Mouse (Mus musculus): ENCODE measurements around the gene Trappc10. TPM values are rescaled to one million over a fixed set of nuclear protein-coding genes. Genes with fewer than 3 reads are reported as not detected.
A peak's percentile ranks its signal among the peaks of the same experiment; 100 is the strongest.

Gene Trappc10
- polyA plus RNA-seq, 1 experiment from 2014 or later: 24.0 TPM

DNA sequence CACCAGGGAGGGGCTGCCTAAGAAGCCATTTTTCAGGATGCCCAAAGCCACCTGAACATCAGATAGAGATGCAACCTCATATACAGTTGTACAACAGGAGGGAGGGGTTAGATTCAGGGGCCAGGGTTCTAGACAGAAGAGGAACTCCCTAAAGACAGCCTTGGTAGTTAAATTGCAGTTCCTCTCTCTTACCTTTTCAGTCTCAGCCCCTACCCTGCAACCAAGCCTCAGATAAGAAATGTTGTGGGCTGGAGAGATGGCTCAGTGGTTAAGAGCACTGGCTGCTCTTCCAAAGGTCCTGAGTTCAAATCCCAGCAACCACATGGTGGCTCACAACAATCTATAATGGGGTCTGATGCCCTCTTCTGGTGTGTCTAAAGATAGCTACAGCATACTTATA is 76.7 kb downstream of the Trappc10 start:
- H3K36me3 ChIP-seq (ENCODE audit: inconsistent target): peaks cover 37% of the 10 kb centered on the region
- no peak overlapping the region for H3K27ac ChIP-seq
- H3K79me2 ChIP-seq (ENCODE audit: inconsistent target): peaks cover 8% of the 10 kb centered on the region; the same call in 1 of the 2 replicates
- H3K4me3 ChIP-seq (ENCODE audit: inconsistent target): no peak overlapping the region

DNA sequence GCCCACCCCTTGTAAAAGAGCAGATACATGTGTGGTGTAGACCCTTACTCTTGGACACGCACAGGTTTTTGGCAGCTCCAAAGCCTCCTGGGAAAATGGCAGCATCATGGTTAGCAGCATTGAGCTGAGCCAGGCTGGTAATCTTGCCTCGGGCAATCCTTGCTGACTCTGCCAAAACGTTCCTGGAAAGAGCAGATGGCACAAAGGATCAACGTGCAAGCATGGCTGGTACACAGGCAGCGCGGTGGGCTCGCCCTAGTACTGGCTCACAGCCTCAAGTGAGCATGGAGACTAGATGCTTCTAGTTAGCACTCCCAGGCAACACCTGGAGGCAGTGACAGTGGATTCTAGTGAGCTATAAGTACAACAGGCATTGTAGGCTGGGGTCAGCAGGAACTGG is 77.1 kb downstream of the Trappc10 start:
- no peak overlapping the region for H3K4me3 ChIP-seq (ENCODE audit: inconsistent target)
- H3K27ac ChIP-seq: no peak overlapping the region
- H3K36me3 ChIP-seq (ENCODE audit: inconsistent target): peaks cover 38% of the 10 kb centered on the region
- 95% methylated on average over 7 of the region's 7 CpGs for WGBS (ENCODE audit: missing documents)
- H3K79me2 ChIP-seq (ENCODE audit: inconsistent target): peaks cover 8% of the 10 kb centered on the region; the same call in 1 of the 2 replicates

DNA sequence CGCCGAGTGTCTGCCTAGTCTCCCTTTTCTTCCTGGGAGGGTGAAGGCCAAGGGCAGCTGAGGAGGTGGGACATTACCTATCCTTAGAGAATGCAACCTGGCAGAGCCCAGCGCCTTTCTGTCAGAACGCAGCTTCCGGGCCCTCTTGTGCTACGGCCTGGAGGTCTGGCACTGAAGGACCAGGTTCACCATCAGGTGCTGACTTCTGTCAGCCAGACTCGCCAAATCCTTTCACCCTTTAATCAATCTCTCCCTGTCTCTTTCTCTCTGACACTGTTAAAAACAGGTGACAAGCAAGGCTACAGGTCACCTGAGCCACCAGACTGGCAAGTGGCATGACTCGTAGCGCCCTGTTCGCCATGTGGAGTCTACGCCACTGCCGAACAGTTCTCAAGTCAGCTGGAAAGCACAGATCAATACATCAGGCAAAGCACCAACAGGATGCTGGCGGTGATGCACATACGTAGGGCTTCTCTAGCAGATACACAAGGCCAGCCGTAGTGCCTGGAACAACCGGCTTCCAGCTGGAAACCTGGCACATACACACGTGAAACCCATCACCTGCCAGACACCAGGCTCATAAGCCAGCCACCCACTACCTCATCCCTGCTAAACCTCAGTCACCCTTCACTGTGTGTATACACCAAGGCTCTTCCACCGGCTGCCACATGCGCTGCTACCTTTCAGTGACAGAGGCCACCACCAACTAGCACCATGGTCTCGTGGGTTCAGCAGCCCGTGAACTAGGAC is 79.0 kb downstream of the Trappc10 start:
- WGBS (ENCODE audit: missing documents): 92% methylated on average over 21 of the region's 21 CpGs
- H3K79me2 ChIP-seq (ENCODE audit: inconsistent target): peaks cover 8% of the 10 kb centered on the region; the same call in 1 of the 2 replicates
- peaks cover 34% of the 10 kb centered on the region for H3K36me3 ChIP-seq (ENCODE audit: inconsistent target)
- H3K4me3 ChIP-seq (ENCODE audit: inconsistent target): no peak overlapping the region
- H3K27ac ChIP-seq: no peak overlapping the region

DNA sequence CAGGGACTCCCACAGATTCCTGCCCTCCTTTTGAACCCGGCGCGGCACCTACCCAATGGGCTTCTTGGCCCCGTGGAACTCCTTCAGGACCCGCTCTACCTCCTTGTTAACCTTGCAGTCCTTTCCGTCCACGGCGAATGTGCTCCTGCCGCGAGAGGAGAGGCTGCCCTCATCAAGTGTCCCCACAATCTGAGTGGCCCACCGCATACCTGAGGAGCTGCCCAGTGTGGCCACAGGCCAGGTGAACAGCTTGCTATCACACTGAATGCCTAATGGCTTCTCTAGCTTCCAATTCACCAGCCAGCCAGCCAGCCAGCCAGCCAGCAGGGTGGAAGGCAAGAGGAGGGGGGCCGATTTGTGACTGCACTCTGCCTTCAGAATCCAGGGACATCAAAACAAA is 79.7 kb downstream of the Trappc10 start:
- Histone ChIP-seq H3K36me3 (ENCODE audit: inconsistent target) (peaks cover 34% of the 10 kb centered on the region), H3K4me3 (ENCODE audit: inconsistent target) (no peak overlapping the region), H3K79me2 (ENCODE audit: inconsistent target) (peaks cover 8% of the 10 kb centered on the region; the same call in 1 of the 2 replicates), H3K27ac (no peak overlapping the region)
- WGBS (ENCODE audit: missing documents): 96% methylated on average over 12 of the region's 12 CpGs

DNA sequence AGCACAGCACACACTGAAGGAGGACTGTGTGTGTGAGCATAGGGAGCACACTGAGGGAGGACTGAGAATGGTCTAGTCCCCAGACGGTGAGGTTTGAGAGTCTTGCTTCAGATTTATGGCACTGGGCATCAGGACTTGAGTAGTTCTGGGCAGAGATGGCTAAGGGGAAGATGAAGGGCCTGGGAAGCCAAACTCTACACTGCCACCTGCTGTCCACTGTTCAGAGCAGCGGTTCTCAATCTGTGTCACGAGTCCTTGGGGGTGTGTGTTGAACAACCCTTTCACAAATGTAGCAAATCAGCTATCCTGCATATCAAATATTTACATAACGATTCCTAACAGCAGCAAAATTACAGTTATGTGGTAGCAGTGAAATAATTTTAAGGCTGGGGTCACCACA is 80.5 kb downstream of the Trappc10 start:
- WGBS (ENCODE audit: missing documents): 22% methylated on average over 4 of the region's 4 CpGs
- H3K4me3 ChIP-seq (ENCODE audit: inconsistent target): no peak overlapping the region

DNA sequence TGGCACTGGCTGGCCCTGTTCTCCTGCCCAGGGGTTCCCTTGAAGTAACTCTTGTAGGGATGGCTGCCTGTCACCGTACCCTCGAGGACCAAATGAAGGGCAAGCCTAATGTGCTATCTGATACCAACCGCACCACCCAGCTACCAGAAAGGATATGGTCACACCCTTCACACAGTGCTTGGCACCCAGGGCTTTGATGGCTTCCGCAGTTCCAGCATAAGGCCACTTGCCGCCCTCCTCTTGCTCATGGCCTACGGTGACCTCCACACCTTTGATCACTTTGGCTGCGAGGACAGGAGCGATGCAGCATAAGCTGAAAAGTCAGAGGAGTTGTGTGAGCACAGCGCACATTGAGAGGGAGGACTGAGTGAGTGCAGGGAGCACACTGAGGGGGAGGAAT is 81.2 kb downstream of the Trappc10 start:
- 83% methylated on average over 9 of the region's 9 CpGs for WGBS (ENCODE audit: missing documents)
- Histone ChIP-seq H3K4me3 (ENCODE audit: inconsistent target) (no peak overlapping the region), H3K27ac (no peak overlapping the region), H3K79me2 (ENCODE audit: inconsistent target) (no peaks in the 10 kb centered on the region), H3K36me3 (ENCODE audit: inconsistent target) (peaks cover 34% of the 10 kb centered on the region)

More for the DNA sequence above, 80.5 kb downstream of the Trappc10 start:
- H3K27ac ChIP-seq: no peak overlapping the region
- H3K36me3 ChIP-seq (ENCODE audit: inconsistent target): peaks cover 34% of the 10 kb centered on the region
- peaks cover 4% of the 10 kb centered on the region; the same call in 1 of the 2 replicates for H3K79me2 ChIP-seq (ENCODE audit: inconsistent target)

DNA sequence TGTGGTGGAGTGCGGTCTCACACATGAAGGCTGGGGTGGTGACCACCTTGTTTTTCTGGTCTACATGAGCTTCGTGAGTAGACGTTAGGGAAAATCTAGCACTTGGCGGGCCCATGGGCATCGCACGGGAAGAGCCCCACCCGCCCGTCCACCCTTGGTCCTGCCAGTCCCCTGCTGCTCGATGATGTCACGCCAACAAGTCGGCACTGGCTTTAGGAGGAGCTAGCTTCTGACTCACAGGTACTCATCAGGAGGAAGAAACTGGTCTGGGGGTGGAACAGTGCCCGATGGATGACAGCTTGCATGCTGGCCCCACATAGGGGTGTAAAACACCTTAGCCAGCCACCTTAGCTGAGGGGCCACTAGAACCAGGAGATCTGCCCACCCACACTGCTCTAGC is 81.8 kb downstream of the Trappc10 start:
- no peak overlapping the region for H3K4me3 ChIP-seq (ENCODE audit: inconsistent target)
- 94% methylated on average over 12 of the region's 12 CpGs for WGBS (ENCODE audit: missing documents)
- no peak overlapping the region for H3K27ac ChIP-seq
- peaks cover 34% of the 10 kb centered on the region for H3K36me3 ChIP-seq (ENCODE audit: inconsistent target)
- no peaks in the 10 kb centered on the region for H3K79me2 ChIP-seq (ENCODE audit: inconsistent target)

DNA sequence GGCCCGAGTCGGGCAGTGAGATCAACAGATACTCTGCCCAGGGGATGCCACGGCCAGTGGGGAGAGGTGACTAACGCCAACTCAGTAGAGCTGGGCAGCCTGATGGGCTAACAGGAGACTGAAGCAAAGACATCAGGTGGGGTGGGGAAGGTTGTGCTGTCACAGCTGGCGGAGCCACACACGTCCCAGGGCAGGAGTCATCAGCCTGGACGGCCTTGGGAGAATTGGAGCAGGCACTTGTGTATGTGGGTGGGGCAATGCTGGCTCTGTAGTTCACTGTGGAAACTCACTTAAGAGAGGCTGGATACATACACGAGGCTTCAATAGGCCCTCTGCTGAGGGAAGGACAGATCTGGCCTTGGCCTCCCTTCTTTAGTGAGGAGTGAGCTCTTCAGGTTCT is 83.3 kb downstream of the Trappc10 start:
- Histone ChIP-seq H3K4me3 (ENCODE audit: inconsistent target) (no peak overlapping the region), H3K36me3 (ENCODE audit: inconsistent target) (peaks cover 24% of the 10 kb centered on the region; the same call in 1 of the 2 replicates), H3K79me2 (ENCODE audit: inconsistent target) (no peaks in the 10 kb centered on the region), H3K27ac (peak overlapping the region; percentile 27)
- 58% methylated on average over 8 of the region's 8 CpGs for WGBS (ENCODE audit: missing documents)

DNA sequence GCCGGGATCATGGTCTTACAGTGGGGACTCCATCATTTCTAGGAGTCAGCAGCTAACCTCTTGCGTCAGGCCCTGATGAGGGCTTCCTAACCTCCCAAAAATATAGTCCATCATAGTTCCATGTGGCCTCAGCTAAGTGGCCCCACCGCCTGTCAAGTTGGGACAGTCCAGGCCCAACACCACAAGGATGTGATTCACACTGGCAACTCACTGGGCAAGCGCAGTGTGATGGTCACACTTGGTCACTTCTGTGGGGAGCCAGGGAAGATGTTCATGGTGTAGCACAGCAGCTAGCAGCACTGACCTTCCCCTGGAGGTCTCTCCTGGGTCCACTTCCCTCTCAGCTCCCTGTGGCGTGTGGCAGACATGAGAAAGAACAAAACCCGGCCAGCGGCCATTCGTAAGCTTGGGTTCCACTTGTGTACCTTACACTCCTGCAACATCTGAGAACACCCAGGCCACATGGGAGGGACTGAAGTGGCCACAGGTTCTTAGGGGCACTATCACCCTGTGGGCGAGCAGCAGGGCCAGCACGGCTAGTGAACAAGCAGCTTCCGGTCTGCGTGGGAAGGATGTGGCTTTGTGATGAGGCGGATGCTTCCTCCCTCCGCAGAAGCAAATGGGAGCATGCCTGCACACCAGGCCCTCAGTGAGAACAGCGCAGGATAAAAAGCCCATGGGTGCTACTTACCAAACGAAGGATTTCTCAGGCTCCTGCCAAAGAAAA is 83.9 kb downstream of the Trappc10 start:
- Histone ChIP-seq H3K27ac (peak overlapping the region; percentile 27), H3K36me3 (ENCODE audit: inconsistent target) (peaks cover 24% of the 10 kb centered on the region; the same call in 1 of the 2 replicates), H3K79me2 (ENCODE audit: inconsistent target) (no peaks in the 10 kb centered on the region), H3K4me3 (ENCODE audit: inconsistent target) (no peak overlapping the region)
- 32% methylated on average over 16 of the region's 16 CpGs for whole genome bisulfite sequencing (ENCODE audit: missing documents)

DNA sequence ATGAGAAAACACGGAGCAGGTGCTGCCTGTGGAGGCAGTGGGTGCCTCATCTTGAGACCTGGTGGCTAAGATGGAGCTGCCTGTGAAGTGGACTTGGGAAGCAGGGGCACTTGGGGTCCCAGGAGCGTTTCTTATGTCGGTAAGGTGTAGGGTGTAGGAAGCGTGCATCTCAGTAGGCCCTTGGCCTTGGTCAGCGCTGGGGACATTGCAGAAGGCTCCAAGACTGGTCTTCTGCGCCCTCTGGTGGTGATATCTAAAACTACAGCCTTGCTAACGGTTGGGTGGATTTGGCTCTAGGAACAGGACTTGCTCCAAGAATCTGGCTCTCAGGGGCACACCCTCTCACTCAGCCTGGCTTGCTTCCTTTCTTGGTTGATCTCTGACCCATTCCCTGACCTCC is 84.5 kb downstream of the Trappc10 start:
- H3K79me2 ChIP-seq (ENCODE audit: inconsistent target): no peaks in the 10 kb centered on the region
- H3K27ac ChIP-seq: peak overlapping the region; percentile 27; the same call in 1 of the 2 replicates
- H3K4me3 ChIP-seq (ENCODE audit: inconsistent target): no peak overlapping the region
- 6% methylated on average over 7 of the region's 7 CpGs for WGBS (ENCODE audit: missing documents)
- peaks cover 21% of the 10 kb centered on the region; the same call in 1 of the 2 replicates for H3K36me3 ChIP-seq (ENCODE audit: inconsistent target)

DNA sequence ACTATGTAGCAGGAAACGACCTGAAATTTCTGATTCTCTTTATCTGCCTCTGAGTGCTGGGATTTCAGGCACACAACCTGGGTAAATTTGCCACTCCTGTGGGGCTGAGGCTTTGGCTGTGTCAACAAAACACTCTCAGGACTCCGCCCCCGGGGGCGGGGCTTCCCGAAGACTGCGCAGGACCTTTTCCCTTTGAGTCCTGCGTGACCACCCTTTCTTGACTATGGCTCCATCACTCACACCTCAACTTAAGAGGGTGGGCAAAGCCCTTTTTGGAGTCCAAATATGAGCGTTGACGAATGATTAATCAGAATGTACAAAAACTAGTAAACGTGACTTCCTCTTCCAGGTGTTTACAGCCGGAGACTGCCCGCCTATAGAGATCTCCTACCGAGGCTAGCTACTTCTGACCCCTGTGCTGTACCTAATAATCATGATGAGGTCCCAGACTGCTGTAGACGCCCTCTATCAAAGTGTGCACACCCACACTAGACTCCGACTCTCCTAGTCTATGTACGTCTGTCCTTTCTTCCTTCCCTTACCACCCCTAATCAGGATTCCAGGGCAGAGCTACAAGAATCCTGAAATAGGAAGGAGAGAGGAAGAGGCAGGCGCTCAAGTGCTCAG is 85.1 kb downstream of the Trappc10 start:
- WGBS (ENCODE audit: missing documents): 16% methylated on average over 17 of the region's 17 CpGs
- Histone ChIP-seq H3K27ac (no peak overlapping the region), H3K4me3 (ENCODE audit: inconsistent target) (peak overlapping the region; percentile 8; the same call in 1 of the 2 replicates), H3K79me2 (ENCODE audit: inconsistent target) (no peaks in the 10 kb centered on the region), H3K36me3 (ENCODE audit: inconsistent target) (peaks cover 17% of the 10 kb centered on the region; the same call in 1 of the 2 replicates)

DNA sequence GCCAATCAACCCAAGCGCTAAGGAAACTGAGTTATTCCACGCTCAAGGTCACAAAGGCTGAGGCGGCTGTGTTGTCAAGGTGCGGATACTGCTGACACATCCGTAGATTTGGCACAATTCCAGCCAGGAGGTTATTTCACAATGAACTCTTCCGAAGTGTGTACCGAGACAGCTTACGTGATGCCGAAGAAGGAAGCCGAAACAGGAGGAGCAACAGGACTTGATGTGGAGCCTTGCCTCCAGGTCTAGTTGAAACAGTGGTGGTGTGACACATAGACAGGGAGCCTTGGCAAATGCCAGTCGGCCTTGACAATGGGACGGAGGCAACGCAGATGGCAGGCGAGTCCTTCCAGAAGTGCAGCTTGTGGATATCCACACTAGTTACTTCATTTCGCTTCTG is 86.4 kb downstream of the Trappc10 start:
- 94% methylated on average over 15 of the region's 15 CpGs for WGBS (ENCODE audit: missing documents)
- peaks cover 9% of the 10 kb centered on the region; the same call in 1 of the 2 replicates for H3K36me3 ChIP-seq (ENCODE audit: inconsistent target)
- H3K4me3 ChIP-seq (ENCODE audit: inconsistent target): no peak overlapping the region
- no peak overlapping the region for H3K27ac ChIP-seq
- H3K79me2 ChIP-seq (ENCODE audit: inconsistent target): no peaks in the 10 kb centered on the region

DNA sequence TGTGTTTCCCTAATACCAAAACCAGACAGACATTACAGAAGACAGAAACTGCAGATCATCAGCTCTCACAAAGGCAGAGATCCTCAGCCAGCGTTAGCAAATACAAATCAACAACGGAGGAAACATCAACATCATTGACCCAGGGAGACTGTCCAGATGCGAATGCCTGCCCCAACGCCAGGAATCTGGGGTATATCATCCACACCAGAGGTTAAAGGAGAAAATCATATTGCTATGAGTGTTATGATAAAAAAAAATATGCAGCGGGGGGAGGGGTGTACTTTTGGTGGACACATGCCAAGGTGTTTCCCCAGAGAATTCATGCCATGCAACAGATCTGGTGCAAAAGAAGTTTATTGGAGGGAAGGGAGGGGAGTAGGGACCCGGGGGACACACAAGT is 87.5 kb downstream of the Trappc10 start:
- H3K27ac ChIP-seq: no peak overlapping the region
- 68% methylated on average over 3 of the region's 6 CpGs for WGBS (ENCODE audit: missing documents)
- H3K79me2 ChIP-seq (ENCODE audit: inconsistent target): no peaks in the 10 kb centered on the region
- H3K36me3 ChIP-seq (ENCODE audit: inconsistent target): no peaks in the 10 kb centered on the region
- H3K4me3 ChIP-seq (ENCODE audit: inconsistent target): no peak overlapping the region

DNA sequence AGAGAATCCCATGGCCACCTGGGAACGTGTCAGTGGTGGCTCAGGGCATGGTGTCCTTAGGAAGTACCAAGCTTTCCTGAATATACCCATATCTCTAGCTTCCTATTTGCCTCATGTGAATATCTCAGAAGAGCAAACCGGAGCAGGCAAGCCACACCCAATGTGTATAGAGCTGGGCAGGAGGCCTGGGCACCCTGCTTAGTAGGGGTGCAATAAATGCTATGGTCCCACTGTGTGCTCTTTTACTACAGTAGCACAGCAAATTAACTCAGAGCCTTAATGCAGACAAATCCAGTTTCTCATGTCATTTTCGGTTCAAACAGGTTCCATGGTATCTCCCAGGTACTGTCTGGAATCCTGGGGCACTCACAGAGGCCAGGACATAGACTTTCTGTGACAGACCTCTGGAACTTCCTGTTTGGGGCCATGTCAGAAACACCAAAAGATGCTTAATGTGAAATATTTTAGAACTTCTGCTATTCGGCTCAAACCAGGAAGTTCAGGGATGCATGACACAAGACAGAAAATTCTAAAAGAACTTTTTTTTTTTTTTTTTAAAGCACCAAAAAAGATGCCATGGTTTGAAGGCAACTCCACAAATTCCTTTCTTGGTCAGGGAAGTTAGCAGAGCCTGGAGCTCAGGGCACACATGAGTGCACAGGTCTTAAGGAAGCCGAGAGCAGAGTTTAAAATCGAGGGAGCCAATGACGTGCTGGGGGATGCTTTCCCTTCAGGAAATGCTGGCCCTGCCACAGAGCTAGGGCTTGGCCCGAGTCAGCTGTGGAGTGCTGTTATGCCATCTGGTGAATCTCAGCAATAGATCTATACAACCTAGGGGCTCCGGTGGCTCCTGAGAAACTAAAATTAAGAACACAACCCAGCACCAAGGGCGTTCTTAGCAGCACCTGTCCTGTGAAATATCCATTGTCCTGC is 95.3 kb downstream of the Trappc10 start:
- Histone ChIP-seq H3K27ac (peak overlapping the region; percentile 91), H3K36me3 (ENCODE audit: inconsistent target) (no peaks in the 10 kb centered on the region), H3K4me3 (ENCODE audit: inconsistent target) (no peak overlapping the region), H3K79me2 (ENCODE audit: inconsistent target) (no peaks in the 10 kb centered on the region)
- WGBS (ENCODE audit: missing documents): 26% methylated on average over 10 of the region's 10 CpGs

All from macrophage (primary cell).